Mouse (Mus musculus): ENCODE data around the gene Lin7c.

GRCm38 (mm10) chr2:109848715-109849114, 41.9 kb upstream of the Lin7c start:
- TF ChIP-seq GATA1 (IDR thresholded peaks at IDR 0.05; ENCODE audit: low read length) (no peak), TAL1 (IDR thresholded peaks at IDR 0.05; ENCODE audit: low read length) (no peak)
